21 mouse cellular contexts compared by ENCODE assay signal in the genomic region with DNA sequence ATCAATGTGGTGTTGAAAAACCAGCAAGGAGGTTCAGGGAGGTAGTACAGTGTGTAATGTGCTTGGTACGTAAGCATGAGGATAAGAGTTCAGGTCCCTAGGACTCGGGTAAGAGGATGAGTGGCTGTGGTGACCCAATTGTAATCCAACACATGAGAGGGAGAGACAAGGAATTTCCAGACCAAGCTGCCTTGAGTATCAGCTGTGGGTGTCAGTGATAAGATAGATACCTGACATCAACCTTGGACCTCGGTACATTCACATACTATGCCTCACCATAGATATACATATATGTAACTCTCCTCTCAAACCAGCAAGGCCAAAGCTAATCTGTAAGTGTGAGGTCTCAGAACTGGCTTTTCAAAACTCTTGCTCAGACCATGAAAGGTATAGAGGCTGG. TPM values are rescaled to one million over a fixed set of nuclear protein-coding genes. Genes with fewer than 3 reads are reported as not detected.
"Had no signal": no experiment of that assay in that cellular context is flagged by ENCODE, and none has a peak within 500 bp of the region (broad histone marks: within the 10 kb centered on the region; RNA-seq: fewer than 3 reads in every experiment).

No protein-coding gene starts in this region.

- H3K36me3 ChIP-seq: intestine, embryonic 15.5 days; midbrain, embryonic 12.5 days; midbrain, embryonic 15.5 days; neural tube, embryonic 12.5 days; neural tube, embryonic 15.5 days had no signal

- ATAC-seq: intestine, embryonic 15.5 days; midbrain, embryonic 15.5 days had no signal

- H3K27me3 ChIP-seq: intestine, embryonic 15.5 days; midbrain, embryonic 12.5 days; midbrain, embryonic 15.5 days; neural tube, embryonic 12.5 days; neural tube, embryonic 15.5 days had no signal

- DNase-seq: kidney, adult 11 months; kidney, adult 8-10 months; kidney, postnatal 14 days; kidney, postnatal 4 days; lung, postnatal 14 days; right cerebral cortex, adult 18-20 months; right cerebral cortex, postnatal 14 days; right cerebral cortex, postnatal 4 days; thymus, adult 2 months; thymus, postnatal 14 days had no signal

- H3K9me3 ChIP-seq: intestine, embryonic 15.5 days; midbrain, embryonic 12.5 days; midbrain, embryonic 15.5 days; neural tube, embryonic 12.5 days; neural tube, embryonic 15.5 days had no signal

- H3K27ac ChIP-seq: intestine, embryonic 15.5 days; macrophage; midbrain, embryonic 12.5 days; midbrain, embryonic 15.5 days; neural tube, embryonic 12.5 days; neural tube, embryonic 15.5 days had no signal

- H3K4me1 ChIP-seq: intestine, embryonic 15.5 days; midbrain, embryonic 12.5 days; midbrain, embryonic 15.5 days; neural tube, embryonic 12.5 days; neural tube, embryonic 15.5 days had no signal

- H3K4me3 ChIP-seq: intestine, embryonic 15.5 days; midbrain, embryonic 12.5 days; midbrain, embryonic 15.5 days; neural tube, embryonic 12.5 days; neural tube, embryonic 15.5 days had no signal

- H3K9ac ChIP-seq: intestine, embryonic 15.5 days; midbrain, embryonic 12.5 days; midbrain, embryonic 15.5 days; neural tube, embryonic 12.5 days; neural tube, embryonic 15.5 days had no signal

- H3K4me2 ChIP-seq: intestine, embryonic 15.5 days; midbrain, embryonic 12.5 days; midbrain, embryonic 15.5 days; neural tube, embryonic 12.5 days; neural tube, embryonic 15.5 days had no signal

RNA-seq across cellular contexts. Expression of gene Tnp1, which starts 10.4 kb away (rescaled TPM):
- polyA plus RNA-seq: intestine, embryonic 15.5 days; kidney, embryonic 16.5 days; limb, embryonic 11.5 days; limb, embryonic 14.5 days; lung, embryonic 16.5 days; macrophage; midbrain, embryonic 12.5 days; midbrain, embryonic 15.5 days; neural tube, embryonic 12.5 days; neural tube, embryonic 15.5 days; stomach, embryonic 14.5 days had no signal
